Mouse (Mus musculus): Measurements from ENCODE around the gene Retsat.
A peak's percentile ranks its signal among the peaks of the same experiment; 100 is the strongest.

The Retsat gene

DNA sequence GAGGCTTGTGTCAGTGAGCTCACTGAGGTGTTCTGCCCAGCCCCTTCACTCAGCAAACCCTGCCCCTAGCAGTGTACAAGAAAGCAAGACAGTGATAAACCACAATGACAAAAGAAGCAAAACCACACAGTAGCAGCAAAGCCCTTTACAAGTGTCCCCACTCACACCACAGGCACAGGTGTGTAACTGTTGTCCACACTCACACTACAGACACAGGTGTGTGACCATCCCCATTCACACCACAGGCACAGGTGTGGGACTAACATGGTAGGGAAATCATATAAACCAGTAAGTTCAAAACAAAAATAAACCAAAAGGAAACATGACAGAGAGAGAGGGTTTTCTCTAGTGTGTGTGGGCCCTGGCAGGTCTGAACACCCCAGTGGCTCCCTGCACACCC, 10.0 kb upstream of the Retsat start:
- DNase-seq (ENCODE audit: low spot score in 2 of 2), result no peak

DNA sequence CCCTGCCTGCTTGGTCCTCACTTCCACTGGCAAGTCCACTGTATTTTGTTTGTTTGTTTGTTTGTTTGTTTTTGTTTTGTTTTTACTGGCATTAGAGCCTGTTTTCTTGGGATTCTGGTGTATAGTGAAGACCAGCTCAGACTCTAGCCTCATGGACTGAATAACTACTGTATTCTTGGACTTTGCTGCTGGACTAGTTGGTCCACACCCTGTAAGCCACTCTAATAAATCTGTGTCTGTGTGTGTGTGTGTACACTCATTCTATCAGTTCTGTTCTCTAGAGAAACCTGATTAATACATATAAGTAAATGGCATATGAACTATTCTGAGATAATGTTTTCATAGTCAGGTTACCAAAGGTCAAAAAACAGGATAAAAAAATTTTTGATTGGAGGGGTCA, 8.2 kb upstream of the Retsat start:
- no peak for DNase-seq (ENCODE audit: low spot score in 2 of 2)

DNA sequence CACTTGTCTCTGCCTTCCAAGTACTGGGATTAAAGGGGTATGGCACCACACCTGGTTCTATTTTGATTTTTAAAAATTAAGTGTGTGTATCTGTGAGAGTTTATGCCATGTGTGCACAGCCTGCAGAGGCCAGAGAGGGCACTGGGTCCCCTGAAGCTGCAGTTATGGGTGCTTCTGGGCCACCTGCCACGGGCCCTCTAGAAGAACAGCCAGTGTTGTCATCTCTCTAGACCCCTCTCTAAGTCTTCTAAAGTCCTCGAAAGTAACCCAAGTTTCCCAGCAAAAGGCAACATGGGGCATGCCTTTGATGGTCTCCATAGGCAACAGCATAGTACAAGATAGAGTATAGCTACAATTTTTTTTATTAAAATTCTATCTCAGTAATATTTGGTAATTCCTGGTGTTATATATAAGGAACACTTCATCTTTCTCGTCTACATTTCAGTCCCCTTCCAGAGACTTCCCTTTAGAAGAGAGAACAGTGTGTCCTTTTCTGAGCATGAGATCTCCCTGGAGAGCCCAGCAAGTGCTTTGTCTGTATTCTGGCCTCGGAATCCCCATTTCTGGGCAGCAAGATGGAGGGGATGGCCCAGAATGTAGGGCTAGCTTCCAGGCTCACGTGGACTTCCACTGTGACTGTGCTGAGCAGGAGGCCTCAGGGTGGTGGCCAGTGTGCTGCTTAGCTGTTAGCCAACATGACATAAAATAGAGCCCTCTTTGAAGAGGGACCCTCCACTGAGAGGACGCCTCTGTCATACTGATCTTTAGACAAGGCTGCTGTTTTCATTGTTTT, 5.1 kb upstream of the Retsat start:
- DNase-seq (ENCODE audit: low spot score in 2 of 2), result no peak

DNA sequence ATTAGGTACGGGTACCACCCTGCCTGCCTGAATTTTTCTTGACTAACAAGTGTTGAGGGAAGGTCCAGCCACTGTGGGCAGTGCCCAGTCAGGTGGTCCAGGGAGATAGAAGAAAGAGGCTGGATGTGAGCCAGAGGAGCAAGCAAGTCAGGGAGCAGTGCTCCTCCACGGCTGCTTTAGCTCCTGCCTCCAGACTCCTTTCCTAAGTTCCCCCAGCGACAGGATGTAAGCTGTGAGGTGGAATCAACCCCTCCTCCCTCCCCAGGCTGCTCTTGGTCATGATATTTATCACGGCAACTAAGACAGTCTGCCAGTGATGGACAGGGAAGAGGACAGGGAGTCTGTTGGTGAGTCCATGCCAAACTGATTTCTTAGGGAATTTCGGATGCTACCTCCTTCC, 4.4 kb upstream of the Retsat start:
- DNase-seq (ENCODE audit: low spot score in 2 of 2), result no peak

DNA sequence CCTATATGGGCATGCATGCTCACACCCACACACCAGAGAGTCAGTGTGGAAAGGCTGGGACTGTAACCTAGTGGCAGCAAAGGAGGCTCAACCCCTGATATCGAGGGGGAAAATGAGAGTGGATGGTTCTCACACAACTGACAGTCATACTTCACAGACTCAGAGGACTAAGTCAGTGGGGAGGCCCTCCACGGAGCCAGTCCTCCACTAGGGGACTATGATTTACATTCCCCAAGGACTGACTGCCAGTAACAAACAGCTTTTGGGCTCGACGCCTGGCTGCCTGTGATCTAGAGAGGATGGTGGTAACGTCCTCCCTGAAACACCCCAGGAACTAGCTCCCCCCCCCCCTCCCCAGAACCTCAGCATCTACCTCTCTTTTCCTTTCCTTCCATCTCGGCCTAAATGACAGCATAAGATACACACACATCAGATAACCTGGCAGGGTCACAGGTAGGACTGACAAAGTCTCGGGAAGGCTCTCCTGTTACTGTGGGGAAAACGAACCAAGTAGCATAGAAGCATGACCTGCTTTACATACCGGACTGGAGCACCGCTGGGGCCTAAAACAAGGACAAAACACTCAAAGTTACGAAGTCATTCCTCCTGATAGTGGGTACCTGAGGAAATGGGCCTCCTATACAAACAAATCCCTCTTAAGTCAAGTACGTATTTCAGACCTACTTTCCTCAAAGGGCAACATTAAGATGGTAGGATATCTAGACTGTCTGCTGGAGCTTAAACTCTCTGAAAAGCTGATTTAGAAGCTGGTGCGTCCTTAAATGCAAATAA, 996 bp upstream of the Retsat start:
- no peak for DNase-seq (ENCODE audit: low spot score in 2 of 2)

DNA sequence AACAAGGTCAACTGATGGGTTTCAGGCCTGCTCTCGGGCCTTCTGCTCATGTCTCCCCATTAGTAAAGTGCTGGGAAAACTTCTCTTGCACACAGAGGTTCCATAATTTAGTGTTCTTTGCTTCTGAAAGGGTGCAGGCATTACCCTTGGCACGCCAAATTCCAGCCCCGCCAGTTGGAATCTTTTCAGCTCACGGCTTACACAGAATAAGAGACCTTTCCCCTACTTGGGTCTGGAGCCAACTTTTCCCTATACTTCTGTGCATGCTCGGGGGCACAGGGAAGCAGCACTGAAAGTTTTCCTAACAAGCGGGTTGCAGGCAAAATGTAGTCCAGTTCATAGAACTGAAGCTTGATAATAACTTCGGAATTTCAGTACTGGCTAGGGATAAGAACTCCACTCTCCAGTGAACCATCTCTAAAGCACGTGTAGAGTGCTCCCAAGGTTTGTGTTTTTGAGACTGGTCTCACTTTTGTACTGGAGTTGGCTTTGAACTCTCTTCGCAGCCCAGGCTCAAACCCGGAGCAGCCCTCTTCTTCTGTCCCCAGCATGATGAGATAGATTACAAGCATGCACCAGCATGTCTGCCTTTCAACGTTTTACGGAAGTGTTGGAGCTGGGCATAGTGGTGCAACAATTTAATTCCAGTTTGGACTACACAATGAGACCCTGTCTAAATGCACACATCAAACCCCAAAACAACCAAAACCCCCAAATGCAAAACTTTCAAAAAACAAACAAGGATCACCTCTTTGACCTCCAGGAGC, 699 bp downstream of the Retsat start:
- no peak for DNase-seq (ENCODE audit: low spot score in 2 of 2)

DNA sequence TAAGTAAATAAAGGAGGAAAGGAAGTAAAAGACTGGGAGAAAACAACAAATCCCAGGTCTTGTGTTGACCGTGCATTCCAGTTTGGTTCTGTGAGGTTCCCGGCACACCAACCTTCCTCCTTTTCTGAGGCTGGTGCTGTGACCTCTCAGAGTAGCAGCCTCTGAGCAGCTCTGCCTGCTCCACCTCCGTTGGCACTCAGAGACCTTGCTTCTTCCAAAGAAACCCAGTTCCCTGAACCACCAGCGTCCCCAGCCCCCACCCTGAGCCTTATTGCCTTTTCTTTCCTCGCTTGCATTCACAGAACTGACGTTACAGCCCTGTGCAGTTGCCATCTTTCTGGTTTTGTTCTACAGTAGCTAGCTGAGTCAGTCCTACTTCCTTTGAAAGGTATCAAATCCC, 1.9 kb downstream of the Retsat start:
- DNase-seq (ENCODE audit: low spot score in 2 of 2), result no peak

DNA sequence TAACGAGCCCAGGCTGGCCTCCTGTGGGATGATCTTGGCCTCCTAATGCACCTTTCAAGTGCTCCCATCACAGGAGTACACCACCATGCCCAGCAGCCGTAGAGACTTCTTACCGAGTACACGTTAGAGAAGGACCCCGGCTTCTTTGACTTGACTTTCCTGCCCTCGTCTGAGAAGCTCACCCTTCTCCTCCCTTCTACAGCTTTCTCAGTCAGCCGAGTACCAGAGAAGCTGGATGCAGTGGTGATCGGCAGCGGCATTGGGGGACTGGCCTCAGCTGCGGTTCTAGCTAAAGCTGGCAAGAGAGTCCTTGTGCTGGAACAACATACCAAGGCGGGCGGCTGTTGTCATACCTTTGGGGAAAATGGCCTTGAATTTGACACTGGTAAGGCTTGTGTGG, 2.5 kb downstream of the Retsat start:
- DNase-seq (ENCODE audit: low spot score in 2 of 2), result no peak

DNA sequence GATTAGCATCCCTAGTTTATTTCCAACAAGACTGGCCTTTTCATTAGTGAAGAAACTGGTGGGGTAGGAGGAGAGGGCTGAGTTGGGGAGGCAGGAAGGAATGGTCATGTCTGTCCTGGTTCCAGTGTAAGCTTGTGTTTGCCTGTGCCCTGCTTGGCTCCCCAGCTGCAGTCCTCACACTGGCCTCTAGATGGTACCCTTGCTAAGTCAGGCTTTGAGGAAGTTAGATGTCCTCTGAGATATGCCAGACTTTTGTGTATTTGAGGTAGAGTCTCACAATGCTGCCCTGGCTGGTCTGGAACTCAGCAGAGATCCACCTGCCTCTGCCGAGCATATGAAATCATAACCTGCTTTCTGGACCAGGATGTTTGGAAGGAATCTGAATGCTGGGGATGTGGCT, 3.5 kb downstream of the Retsat start:
- peak; percentile 80 to 90 for DNase-seq (ENCODE audit: low spot score in 2 of 2)

DNA sequence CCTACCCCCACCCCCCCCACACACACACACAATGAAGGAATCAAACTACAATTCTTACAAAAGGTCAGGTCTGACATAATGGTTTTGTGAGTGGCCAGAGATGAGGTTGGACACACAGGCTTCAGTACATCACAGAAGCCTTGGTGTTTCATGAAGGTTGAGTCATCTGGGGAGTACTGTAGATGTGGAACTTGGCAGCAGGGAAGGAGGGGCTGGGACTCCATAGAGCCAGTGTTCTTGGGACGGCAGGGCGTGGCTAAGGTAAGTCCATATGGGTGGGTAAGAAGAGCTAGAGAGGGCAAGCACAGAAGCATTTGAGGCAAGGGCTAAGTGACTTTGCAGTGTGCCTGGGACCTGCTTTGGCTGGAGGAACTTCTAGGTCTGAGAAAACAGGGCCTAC, 5.8 kb downstream of the Retsat start:
- no peak for DNase-seq (ENCODE audit: low spot score in 2 of 2)

DNA sequence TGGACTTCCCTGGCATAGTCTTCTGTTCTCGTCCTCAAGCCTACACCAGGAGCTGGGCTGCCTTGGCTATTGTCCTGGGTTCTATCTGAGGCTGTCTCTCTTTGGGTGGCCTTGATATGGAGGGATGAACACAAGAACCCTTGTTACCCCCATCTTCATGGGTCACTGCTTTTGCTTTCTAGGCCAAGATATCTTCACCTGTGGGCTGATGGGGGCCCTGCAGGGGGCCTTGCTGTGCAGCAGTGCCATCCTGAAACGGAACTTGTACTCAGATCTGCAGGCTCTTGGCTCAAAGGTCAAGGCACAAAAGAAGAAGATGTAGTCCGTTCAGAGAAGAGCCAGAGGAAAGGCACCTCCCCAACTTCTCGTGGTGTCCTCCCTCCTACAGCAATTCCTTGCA, 8.8 kb downstream of the Retsat start:
- no peak for DNase-seq (ENCODE audit: low spot score in 2 of 2)

DNA sequence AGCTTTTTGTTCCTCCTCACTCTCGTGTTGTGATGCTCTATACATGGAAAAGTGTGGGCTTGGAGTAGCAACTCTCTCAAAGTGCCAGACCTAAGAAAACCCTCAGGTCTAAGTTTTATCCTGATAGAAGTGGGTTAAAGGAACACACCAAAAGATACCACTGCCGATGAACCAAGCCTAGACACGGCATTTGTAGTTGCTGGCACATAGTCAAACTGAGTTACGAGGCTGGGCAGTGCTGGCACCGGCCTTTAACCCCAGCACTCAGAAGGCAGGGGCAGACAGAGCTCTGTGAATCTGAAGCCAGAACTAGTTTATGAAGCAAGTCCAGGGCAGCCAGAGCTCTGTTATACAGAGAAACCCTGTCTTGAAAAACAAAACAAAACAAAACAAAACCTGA, 9.4 kb downstream of the Retsat start:
- no peak for DNase-seq (ENCODE audit: low spot score in 2 of 2)

DNA sequence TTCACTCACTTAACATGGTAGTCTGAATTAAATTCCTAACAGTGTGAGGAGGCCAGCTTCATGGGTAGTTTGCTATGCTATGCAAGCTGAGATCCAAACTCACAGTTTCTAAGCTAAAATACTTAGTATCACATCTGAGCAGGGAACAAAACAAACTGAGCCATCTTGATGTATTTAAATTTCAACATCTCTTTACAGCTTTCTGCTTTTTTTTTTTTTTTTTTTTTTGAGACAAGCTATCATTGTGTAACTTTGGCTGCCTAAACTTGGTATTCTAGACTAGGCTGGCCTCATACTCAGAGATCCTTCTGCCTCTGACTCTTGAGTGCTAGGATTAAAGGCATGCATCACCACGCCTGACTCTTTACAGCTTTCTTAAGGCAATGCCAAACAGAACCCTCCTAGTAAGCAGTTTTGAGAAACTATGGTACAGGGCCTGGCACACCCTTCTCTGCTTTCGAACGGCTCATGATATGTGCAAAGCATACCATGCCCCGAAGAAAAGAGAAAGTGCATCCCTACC, 10.4 kb downstream of the Retsat start:
- no peak for DNase-seq (ENCODE audit: low spot score in 2 of 2)

DNA sequence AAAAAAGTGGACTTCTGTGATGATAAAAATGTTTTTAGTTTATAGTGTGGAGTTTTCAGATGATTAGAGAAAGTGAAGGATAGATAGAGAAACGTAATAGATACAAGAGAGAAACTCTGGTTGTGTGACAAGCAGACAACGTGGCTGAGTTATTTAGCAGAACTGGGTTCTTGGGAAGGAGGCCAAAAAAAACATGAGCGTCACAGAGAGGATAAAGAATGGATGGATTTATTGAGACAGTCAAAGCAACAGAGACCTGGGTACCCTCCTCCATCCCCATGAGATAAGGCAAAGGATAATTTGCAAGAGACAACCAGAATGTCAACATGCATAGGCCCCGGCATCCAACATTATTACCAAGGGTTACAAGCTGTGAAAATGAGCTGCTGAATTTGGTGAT, 12.0 kb downstream of the Retsat start:
- no peak for DNase-seq (ENCODE audit: low spot score in 2 of 2)

DNA sequence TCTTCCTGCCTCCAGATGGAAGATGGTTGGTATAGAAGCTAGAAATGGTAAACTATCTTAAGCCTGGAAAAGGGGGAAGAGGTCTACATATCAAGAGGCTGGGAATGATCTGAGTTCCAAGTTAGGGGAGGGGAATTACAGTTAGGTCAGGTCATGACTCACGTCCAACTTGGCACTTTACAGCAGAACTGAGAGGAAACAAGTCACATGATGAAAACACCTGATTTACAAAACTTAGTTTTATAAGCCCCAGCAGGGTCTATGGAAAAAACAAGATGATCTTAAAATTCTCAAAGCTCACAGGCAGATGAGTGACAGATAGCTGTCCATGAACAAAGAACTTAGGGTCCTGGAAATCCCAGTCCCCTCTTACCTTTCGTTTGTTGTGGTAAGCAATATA, 16.9 kb downstream of the Retsat start:
- no peak for DNase-seq (ENCODE audit: low spot score in 2 of 2)

DNA sequence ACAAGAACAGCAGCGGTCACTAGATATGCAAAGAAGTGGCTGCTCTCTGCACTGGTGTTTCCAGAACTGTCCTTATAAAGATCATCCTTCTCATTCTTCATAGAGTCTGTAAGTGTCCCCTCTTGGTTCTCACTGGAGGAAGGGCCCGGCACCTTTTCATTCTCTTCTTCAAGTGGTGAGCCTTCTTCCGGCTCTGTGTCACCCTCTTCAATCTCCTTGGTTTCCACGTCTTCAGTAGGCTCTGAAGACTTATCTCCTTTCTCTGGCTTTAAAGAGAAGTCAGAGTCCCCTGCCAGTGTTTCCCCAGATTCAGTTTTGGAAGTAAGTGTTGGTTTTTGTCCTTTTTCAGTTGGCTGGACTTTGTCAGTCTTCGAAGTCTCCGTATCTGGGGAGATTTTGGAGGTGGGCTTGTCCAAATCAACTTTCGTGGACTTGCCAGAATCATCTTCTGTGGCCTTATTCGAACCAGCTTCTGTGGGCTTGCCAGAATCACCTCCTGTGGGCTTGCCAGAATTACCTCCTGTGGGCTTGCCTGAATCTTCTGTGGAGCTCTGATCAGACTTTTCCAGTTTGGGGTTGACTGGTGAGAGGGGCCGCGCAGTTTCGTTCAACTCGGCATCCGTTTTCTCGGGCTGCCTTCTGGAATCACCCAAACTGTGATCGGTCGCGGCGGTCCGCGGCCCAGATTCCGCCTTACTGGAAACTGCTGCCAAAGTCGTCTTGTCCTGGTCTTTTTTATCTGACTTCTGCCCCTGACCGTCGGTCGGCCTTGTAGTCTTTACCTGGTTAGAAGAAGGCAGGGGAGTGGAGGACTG, 17.5 kb downstream of the Retsat start:
- peak in 1 of 2 experiments; percentile 24 for DNase-seq (ENCODE audit: low spot score in 2 of 2)

DNA sequence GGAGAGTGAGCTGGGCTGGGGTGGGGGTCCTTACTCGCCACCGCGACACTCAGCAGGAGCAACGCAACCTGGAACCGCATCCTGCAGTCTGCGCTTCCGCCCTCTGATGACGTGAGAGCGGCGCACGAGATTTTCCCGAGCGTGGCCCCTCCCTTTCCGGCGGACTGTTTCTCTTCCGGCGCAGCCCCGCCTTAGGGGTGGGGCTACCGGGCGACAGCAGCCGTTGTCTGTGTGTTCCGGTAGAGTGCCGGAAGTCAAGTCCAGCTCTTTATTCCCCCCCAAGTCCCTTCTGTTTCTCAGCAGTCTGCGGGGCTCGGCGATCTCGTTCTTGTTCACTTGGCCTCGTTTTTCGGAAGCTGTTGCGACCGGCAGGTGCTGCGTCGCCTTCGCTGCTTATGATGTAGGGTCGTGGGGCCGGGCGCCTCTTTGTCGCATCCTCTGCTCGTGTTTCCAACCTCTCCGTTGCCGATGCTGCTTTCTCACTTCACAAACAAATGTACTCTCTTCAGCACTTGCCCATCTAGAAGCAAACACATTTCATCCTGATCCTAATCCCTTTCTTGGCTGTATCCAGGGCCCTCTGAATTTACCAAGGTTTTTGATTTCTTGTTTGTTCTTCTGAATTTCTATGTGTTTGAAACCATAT, 18.5 kb downstream of the Retsat start, which contains the start of gene Tgoln1:
Gene Tgoln1, minus strand, starts transcription at position 358 of the 646 bp plus-strand sequence.
- peak; percentile 93 to 95 for DNase-seq (ENCODE audit: low spot score in 2 of 2)

DNA sequence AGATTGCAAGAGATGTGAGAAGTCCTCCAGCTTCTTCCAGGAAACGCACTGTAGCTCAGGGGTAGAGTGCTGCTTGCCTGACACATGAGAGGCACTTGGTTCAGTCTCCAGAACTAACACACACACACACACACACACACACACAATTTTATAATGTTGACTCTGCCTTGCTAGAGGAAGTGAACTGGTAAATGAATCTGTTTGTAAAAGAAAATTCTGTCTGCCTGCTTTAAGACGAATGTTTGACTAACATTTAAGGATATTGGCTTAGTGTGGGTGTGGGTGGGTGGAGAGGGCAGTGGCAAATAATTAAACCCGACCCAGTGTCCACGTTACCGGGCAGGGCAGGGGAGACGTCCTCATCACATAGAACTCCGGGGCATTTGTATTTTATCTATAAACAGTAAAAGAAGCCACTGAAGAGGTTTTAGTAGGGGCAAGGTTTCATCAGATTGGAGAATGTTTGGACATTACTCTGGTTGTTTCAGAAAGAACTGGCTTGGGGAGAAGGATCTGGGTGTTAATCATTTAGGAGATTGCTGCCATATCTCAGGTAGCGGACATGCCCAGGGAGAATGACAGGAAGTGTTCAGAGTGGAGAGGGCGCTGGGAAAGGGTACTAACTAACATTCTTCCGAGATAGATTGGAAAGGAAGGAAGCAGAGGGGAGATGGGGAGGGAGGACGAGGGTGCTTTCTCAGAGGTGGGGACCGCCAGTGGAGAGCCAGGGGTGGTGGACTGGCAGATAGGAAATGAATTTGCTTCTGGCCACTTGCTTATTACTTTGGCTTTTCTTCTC, 21.7 kb downstream of the Retsat start:
- no peak for DNase-seq (ENCODE audit: low spot score in 2 of 2)

DNA sequence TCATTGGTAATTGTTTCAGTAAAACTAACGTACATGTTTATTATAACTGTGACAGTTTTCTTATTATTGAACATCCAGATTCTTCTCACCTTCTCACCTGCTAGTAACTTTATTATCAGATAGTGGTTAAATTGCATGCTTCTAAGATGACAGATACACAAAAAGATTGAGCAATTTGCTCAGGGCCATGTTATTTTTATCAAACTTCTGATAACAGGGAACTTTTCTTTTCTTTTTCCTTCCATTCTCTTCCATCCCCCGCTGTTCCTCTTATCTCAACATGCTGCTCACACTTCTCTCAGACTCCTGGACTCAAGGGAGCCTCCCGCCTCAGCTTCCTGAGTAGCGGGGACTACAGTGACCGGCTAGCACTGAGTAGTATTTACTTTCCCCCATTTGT, 22.6 kb downstream of the Retsat start:
- no peak for DNase-seq (ENCODE audit: low spot score in 2 of 2)

DNA sequence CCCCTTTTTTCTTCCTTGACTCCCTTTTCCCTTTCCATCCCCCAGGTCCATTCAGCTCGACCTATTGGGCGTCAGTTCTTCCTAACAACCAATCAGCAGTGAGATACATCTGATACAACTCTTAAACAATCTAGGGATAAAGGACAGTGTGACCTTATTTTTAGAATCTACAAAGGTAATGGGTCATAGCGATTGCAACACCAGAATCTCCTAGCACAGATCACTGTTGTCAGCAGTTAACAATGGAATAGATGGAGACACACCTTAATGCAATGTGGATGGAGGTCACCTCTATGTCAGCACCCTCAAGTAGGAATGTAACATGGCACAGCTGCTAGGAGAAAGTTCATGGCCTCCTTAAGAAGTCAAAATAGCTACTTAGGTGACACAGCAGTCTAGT, 24.6 kb downstream of the Retsat start:
- no peak for DNase-seq (ENCODE audit: low spot score in 2 of 2)
